Mouse (Mus musculus): ENCODE measurements around the gene Vill.

Gene Vill

GRCm38 (mm10) chr9:119052154-119052944 is at the start of gene Vill:
TSS of gene Vill (plus strand) at chr9:119052778.
- DNase-seq (ENCODE audit: low spot score) = peak; percentile 77

- no peak for DNase-seq (ENCODE audit: low spot score)
Measured at GRCm38 (mm10) chr9:119003990-119004702, 48.4 kb upstream of the Vill start.

- no peak for DNase-seq (ENCODE audit: low spot score)
Measured at GRCm38 (mm10) chr9:119004703-119005076, 47.9 kb upstream of the Vill start.

GRCm38 (mm10) chr9:119005303-119006029 is 47.1 kb upstream of the Vill start:
- no peak for DNase-seq (ENCODE audit: low spot score)

- DNase-seq (ENCODE audit: low spot score) = no peak
Measured at GRCm38 (mm10) chr9:119007266-119007665, 45.3 kb upstream of the Vill start.

- DNase-seq (ENCODE audit: low spot score) = no peak
Measured at GRCm38 (mm10) chr9:119008871-119009270, 43.7 kb upstream of the Vill start.

GRCm38 (mm10) chr9:119010156-119010710 is 42.3 kb upstream of the Vill start:
- DNase-seq (ENCODE audit: low spot score) = peak; percentile 81

- no peak for DNase-seq (ENCODE audit: low spot score)
Measured at GRCm38 (mm10) chr9:119016785-119017507, 35.6 kb upstream of the Vill start.

GRCm38 (mm10) chr9:119021731-119022130 is 30.8 kb upstream of the Vill start:
- no peak for DNase-seq (ENCODE audit: low spot score)

GRCm38 (mm10) chr9:119025263-119025662 is 27.3 kb upstream of the Vill start:
- no peak for DNase-seq (ENCODE audit: low spot score)

- DNase-seq (ENCODE audit: low spot score) = no peak
Measured at GRCm38 (mm10) chr9:119025832-119026331, 26.7 kb upstream of the Vill start.

GRCm38 (mm10) chr9:119027337-119027736 is 25.2 kb upstream of the Vill start:
- no peak for DNase-seq (ENCODE audit: low spot score)

GRCm38 (mm10) chr9:119028226-119029195 is 24.1 kb upstream of the Vill start:
- DNase-seq (ENCODE audit: low spot score) = no peak

GRCm38 (mm10) chr9:119029568-119029967 is 23.0 kb upstream of the Vill start:
- DNase-seq (ENCODE audit: low spot score) = peak; percentile 60

GRCm38 (mm10) chr9:119031038-119031437 is 21.5 kb upstream of the Vill start:
- no peak for DNase-seq (ENCODE audit: low spot score)

- DNase-seq (ENCODE audit: low spot score) = peak; percentile 71
Measured at GRCm38 (mm10) chr9:119031772-119032171, 20.8 kb upstream of the Vill start.

- no peak for DNase-seq (ENCODE audit: low spot score)
Measured at GRCm38 (mm10) chr9:119032538-119032937, 20.0 kb upstream of the Vill start.

- DNase-seq (ENCODE audit: low spot score) = no peak
Measured at GRCm38 (mm10) chr9:119033111-119033921, 19.3 kb upstream of the Vill start.

- DNase-seq (ENCODE audit: low spot score) = no peak
Measured at GRCm38 (mm10) chr9:119034069-119034468, 18.5 kb upstream of the Vill start.

Data from urinary bladder, postnatal 14 days (tissue).